Mouse (Mus musculus): ENCODE measurements at regions not wholly inside any gene's neighbourhood (a gene's known extent, or its start where the extent isn't known, plus 50 kb on each side); places are given as distances from the start of the nearest gene placed in this dataset.
A peak's percentile ranks its signal among the peaks of the same experiment; 100 is the strongest.

GRCm38 (mm10) chr2:28349911-28350310, 96.7 kb upstream of the Ppp1r26 start:
- DNase-seq (ENCODE audit: low spot score in 2 of 2): no peak

- DNase-seq (ENCODE audit: low spot score in 2 of 2): no peak
These were observed 95.2 kb upstream of the Ppp1r26 start for GRCm38 (mm10) chr2:28351445-28351844.

- no peak for DNase-seq (ENCODE audit: low spot score in 2 of 2)
These were observed 93.7 kb upstream of the Ppp1r26 start for GRCm38 (mm10) chr2:28352903-28353302.

- DNase-seq (ENCODE audit: low spot score in 2 of 2): no peak
These were observed 84.4 kb upstream of the Ppp1r26 start for GRCm38 (mm10) chr2:28362199-28362598.

GRCm38 (mm10) chr2:28364623-28365022, 82.0 kb upstream of the Ppp1r26 start:
- DNase-seq (ENCODE audit: low spot score in 2 of 2): no peak

GRCm38 (mm10) chr2:28365756-28366155, 80.8 kb upstream of the Ppp1r26 start:
- no peak for DNase-seq (ENCODE audit: low spot score in 2 of 2)

- DNase-seq (ENCODE audit: low spot score in 2 of 2): peak in 1 of 2 experiments; percentile 12
These were observed 71.8 kb upstream of the Ppp1r26 start for GRCm38 (mm10) chr2:28374838-28375237.

- no peak for DNase-seq (ENCODE audit: low spot score in 2 of 2)
These were observed 68.4 kb upstream of the Ppp1r26 start for GRCm38 (mm10) chr2:28377948-28378822.

GRCm38 (mm10) chr2:28382051-28382802, 64.4 kb upstream of the Ppp1r26 start:
- no peak for DNase-seq (ENCODE audit: low spot score in 2 of 2)

GRCm38 (mm10) chr2:28384875-28385274, 61.7 kb upstream of the Ppp1r26 start:
- DNase-seq (ENCODE audit: low spot score in 2 of 2): no peak

GRCm38 (mm10) chr2:28386784-28387183, 59.8 kb upstream of the Ppp1r26 start:
- no peak for DNase-seq (ENCODE audit: low spot score in 2 of 2)

- DNase-seq (ENCODE audit: low spot score in 2 of 2): no peak
These were observed 59.2 kb upstream of the Ppp1r26 start for GRCm38 (mm10) chr2:28387422-28387836.

GRCm38 (mm10) chr2:28387926-28388325, 58.7 kb upstream of the Ppp1r26 start:
- DNase-seq (ENCODE audit: low spot score in 2 of 2): no peak

GRCm38 (mm10) chr2:28389703-28390102, 56.9 kb upstream of the Ppp1r26 start:
- no peak for DNase-seq (ENCODE audit: low spot score in 2 of 2)

- no peak for DNase-seq (ENCODE audit: low spot score in 2 of 2)
These were observed 51.2 kb upstream of the Ppp1r26 start for GRCm38 (mm10) chr2:28395391-28395790.
